22 mouse cellular contexts compared by ENCODE assay signal in genomic region chr1:186267317-186267716, GRCm38 (mm10).
"Had no signal": no experiment of that assay in that cellular context is flagged by ENCODE, and none has a peak within 500 bp of the region (broad histone marks: within the 10 kb centered on the region; RNA-seq: fewer than 3 reads in every experiment).

No protein-coding gene starts in this region.

- H3K4me3 ChIP-seq: kidney, embryonic 15.5 days; limb, embryonic 13.5 days; liver, embryonic 12.5 days; liver, embryonic 15.5 days; lung, embryonic 15.5 days; megakaryocyte, embryonic 14.5 days; stomach, embryonic 15.5 days had no signal

- DNase-seq: kidney, adult 11 months; kidney, adult 8-10 months; kidney, postnatal 10 days; kidney, postnatal 4 days; layer of hippocampus, adult 9-11 months; liver; lung, adult 18-20 months; lung, postnatal 10 days; lung, postnatal 36 days; midbrain, embryonic 14.5 days; retina, postnatal 1 day; right cerebral cortex, postnatal 25 days; spleen, adult 18-20 months; thymus, postnatal 25 days had no signal

- H3K27me3 ChIP-seq: kidney, embryonic 15.5 days; limb, embryonic 13.5 days; liver, embryonic 12.5 days; liver, embryonic 15.5 days; lung, embryonic 15.5 days; megakaryocyte, embryonic 14.5 days; stomach, embryonic 15.5 days had no signal

- H3K4me2 ChIP-seq: kidney, embryonic 15.5 days; limb, embryonic 13.5 days; liver, embryonic 12.5 days; liver, embryonic 15.5 days; lung, embryonic 15.5 days; midbrain, embryonic 11.5 days; stomach, embryonic 15.5 days had no signal

- ATAC-seq: liver, embryonic 12.5 days had no signal

- H3K4me1 ChIP-seq: liver, embryonic 12.5 days; megakaryocyte, embryonic 14.5 days had no signal

- H3K9ac ChIP-seq: kidney, embryonic 15.5 days; limb, embryonic 13.5 days; liver, embryonic 12.5 days; liver, embryonic 15.5 days; lung, embryonic 15.5 days; stomach, embryonic 15.5 days had no signal

- H3K9me3 ChIP-seq: liver, embryonic 15.5 days; lung, embryonic 15.5 days; stomach, embryonic 15.5 days had no signal

- H3K36me3 ChIP-seq: kidney, embryonic 15.5 days; limb, embryonic 13.5 days; liver, embryonic 12.5 days; liver, embryonic 15.5 days; lung, embryonic 15.5 days; stomach, embryonic 15.5 days had no signal

- H3K27ac ChIP-seq: kidney, embryonic 15.5 days; limb, embryonic 13.5 days; liver, embryonic 12.5 days; liver, embryonic 15.5 days; lung, embryonic 15.5 days; stomach, embryonic 15.5 days had no signal
